Mouse (Mus musculus): ENCODE data around the gene 3110082J24Rik.

3110082J24Rik gene

DNA sequence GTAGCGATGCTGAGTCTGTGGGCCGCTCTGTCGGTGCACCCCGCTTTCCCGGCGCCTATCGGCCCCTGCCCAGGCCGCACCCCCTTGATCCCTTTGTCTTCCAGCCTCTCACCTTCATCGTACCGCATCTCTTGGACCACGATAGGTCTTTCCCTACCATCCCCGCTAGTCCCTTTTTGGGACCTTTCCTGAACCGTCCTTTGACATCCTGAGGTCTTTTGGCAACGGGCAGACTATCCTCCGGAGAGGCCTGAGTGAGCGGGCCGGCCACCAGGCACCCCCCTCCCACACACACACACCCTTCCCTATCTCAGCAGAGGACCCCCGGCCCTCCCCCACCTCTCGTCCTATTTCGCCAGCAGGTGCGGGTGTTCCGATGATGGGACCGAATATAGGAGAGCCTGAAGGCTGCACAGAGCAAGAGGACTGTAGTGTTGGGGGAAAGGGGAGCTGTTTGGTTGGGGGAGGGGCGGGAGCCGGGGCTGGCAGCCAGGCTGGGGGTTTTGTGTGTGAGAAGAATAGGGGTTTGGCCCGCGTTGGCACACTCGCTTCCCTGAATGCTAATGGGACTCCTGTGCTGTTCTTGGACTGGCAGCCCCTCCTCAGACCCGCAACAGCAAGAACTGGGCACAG lies at the start of gene 3110082J24Rik:
TSS of gene 3110082J24Rik (minus strand) at position 419 of the 633 bp plus-strand sequence.
- no peak for DNase-seq (ENCODE audit: low read depth, low spot score)

- no peak for DNase-seq (ENCODE audit: low read depth, low spot score)
These were observed 49.5 kb upstream of the 3110082J24Rik start for GRCm38 (mm10) chr5:30155395-30155792.

- DNase-seq (ENCODE audit: low read depth, low spot score): peak; percentile 87
These were observed 48.8 kb upstream of the 3110082J24Rik start, which contains the start of the genes Hadha and Hadhb for GRCm38 (mm10) chr5:30154474-30155394. Gene Hadha, minus strand, starts transcription at chr5:30155162. Gene Hadhb, plus strand, starts transcription at chr5:30155248.

- no peak for DNase-seq (ENCODE audit: low read depth, low spot score)
These were observed 48.1 kb upstream of the 3110082J24Rik start for GRCm38 (mm10) chr5:30154013-30154412.

GRCm38 (mm10) chr5:30153222-30153621 lies 47.3 kb upstream of the 3110082J24Rik start:
- no peak for DNase-seq (ENCODE audit: low read depth, low spot score)

DNA sequence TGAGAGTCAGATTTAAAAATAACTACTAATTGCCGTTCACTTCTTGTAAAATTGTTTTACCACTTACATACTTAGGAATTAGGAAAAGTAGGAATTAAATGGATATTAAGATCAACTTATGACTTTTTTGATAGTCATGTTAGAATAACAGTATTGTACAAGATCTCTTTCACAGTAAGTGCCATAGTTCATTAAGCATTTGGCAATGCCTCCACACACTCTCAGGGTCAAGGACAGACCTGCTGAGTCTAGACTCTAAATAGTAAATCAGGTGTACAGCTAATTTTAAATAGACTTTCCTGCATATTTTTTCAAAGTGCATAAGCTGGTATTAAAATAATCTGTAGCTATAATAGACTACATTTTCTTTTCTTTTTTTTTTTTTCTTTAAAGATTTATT lies 46.5 kb upstream of the 3110082J24Rik start:
- no peak for DNase-seq (ENCODE audit: low read depth, low spot score)

GRCm38 (mm10) chr5:30152007-30152406 lies 46.1 kb upstream of the 3110082J24Rik start:
- DNase-seq (ENCODE audit: low read depth, low spot score): no peak

DNA sequence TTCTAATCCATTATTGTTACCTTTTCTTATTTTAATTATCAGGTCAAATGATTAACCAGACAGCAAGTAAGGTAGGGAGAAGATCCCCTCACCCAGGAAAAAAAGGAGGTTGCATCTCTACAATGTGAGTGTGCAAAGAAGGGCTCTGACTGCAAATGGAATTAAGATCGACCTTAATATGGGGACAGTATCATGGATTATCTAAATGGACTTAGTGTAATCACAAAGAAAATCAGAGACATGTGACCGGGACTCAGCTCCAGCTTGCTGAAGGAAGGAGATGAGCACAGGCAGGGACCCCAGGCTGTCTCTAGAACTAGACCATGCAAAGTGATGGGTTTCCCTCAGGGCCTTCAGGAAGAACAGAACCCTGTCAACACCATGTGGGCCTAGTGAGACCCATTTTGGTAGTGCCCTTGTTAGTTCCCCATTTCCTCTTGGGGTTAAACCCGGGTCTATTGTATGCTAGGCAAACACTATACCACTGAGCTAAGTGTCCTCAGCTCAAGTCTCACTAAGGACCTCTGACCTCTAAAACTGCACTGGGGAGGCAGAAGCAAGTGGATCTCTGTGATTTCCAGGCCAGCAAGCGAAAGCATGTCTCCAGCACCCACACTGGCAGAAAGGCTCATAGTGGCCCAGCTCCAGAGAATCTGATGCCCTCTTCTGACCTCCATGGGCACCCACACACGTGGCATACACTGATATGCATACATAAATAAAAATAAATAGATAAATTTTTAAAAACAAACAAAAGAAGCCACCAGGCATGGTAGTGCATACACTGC lies 42.4 kb upstream of the 3110082J24Rik start:
- DNase-seq (ENCODE audit: low read depth, low spot score): peak; percentile 58

DNA sequence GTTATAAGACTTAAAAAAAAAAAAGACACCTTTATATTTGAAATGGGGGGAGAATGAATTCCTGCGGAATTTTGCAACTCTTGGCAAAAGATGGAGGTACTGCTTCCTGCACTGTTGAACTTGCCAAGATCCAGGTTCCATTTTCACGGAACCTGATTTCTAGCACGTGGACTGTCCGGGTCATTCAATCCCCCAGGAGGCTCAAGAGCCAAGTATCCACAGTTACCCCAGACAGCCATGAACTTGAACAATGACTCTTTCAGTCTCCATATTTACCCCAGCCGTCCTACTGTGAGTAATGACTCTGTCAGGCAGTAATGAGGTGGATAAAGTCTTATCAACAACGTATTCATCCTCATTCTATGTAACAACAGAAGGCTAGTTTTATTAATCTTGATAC lies 40.6 kb upstream of the 3110082J24Rik start:
- DNase-seq (ENCODE audit: low read depth, low spot score): no peak

- DNase-seq (ENCODE audit: low read depth, low spot score): no peak
These were observed 32.3 kb upstream of the 3110082J24Rik start for GRCm38 (mm10) chr5:30138193-30138592.

DNA sequence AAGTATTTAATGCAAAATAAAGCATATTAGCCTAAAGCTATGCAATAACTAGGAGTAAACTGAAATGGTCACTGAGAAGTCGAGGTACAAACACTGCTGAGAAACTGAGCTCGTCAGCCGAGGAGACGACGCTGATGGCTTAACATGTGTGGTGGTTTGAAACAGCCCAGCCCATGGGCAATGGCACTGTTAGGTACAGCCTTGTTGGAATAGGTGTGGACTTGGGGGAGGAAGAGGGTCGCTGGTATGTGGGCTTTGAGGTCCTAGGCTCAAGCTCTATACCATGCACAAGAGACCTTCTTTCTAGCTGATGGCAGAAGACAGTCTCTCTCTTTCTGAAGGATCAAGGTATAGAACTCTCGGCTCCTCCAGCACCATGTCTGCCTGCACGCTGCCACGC lies 31.4 kb upstream of the 3110082J24Rik start:
- DNase-seq (ENCODE audit: low read depth, low spot score): no peak

DNA sequence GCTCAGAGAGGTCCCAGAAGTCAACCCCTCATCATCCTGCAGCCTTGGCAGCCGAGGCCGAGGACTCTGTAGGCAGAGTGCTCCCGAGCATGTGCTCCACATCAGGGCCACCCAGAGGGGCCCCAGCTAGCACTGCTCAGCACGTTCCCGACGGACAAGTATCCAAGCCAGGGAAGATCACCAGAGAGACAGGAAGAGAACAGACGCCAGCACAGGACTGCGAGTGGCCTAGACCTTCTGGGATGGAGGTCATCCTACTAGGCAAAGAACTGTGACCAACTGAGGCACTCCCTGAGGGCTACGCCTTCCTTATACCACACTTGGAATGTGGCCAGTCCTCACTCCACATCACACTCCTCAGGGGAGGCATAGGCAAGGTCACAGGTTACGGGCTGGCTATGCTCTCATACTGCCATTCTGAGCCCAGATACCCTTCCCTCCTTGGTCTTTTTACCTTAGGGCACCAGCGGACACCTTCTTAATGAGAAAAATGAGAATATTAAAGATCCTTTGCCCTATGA lies 29.9 kb upstream of the 3110082J24Rik start:
- DNase-seq (ENCODE audit: low read depth, low spot score): no peak

GRCm38 (mm10) chr5:30132173-30132572 lies 26.3 kb upstream of the 3110082J24Rik start:
- DNase-seq (ENCODE audit: low read depth, low spot score): no peak

GRCm38 (mm10) chr5:30131246-30131645 lies 25.4 kb upstream of the 3110082J24Rik start:
- no peak for DNase-seq (ENCODE audit: low read depth, low spot score)

DNA sequence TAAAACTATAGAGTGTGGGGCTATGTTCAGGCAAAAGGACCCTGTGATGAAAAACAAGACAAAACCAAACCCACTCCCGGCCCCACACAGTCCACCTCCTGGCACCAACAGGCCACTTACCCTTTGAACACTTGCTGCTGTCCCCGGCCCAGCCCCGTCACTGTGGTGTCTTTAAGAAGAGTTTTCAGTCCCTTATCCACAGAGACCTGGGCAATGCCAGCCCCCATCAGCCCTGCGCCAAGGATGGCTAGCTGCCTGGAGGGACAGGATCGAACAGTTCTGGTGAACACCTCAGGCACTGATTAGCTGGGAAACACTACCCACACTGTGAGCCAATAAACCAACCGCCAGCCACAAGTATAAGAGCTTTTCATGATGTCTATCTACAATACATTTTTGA lies 22.8 kb upstream of the 3110082J24Rik start:
- DNase-seq (ENCODE audit: low read depth, low spot score): no peak

DNA sequence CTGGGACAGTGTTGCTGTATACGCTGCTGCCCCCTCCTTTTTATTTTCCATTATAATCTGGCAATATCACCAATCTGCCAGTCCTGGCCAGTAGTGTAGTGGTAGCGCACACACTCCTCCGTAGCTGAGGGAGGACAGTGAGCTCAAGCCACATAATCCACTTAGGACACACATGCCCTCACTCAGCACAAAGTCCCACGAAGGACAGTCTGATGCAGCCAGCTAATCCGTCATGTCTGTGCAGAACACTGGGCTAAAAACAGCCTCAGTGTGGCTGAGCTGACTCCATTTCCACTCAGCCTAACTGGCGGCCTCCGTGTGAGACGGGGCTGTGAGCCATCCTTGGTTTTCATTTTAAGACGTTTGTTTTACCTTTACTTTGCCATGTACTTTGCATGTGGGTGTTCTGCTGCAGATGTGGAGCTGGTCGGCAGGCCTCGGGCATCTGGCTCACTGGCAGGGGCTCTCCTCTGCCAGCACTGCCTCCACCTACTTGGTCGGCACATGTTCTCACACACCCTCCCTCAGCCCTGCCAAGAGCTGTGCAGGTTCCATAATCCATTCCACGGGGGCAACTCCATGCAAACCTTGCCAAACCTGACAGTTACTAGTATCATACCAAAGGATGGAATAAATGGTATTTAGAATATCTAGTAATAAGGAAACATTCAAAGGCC lies 22.2 kb upstream of the 3110082J24Rik start:
- DNase-seq (ENCODE audit: low read depth, low spot score): peak; percentile 77

GRCm38 (mm10) chr5:30126756-30127155 lies 20.9 kb upstream of the 3110082J24Rik start:
- no peak for DNase-seq (ENCODE audit: low read depth, low spot score)

DNA sequence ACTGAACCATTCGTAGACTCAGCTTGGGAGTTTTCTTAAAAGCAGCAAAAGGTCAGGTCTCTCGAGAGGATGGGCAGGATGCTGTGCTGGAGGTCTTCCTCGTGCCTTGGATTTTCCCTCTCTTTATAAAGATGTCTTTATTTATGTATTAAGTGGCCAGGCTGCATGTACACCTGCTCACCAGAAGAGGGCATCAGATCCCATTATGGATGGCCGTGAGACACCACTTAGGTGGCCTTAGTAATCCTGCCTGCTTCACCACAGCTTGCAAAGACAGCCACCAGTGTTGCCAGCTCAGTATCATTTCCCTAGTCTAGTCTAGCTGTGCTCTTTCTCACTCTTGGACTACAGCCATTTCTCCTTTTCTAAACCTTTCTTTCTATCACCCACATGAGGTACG lies 19.7 kb upstream of the 3110082J24Rik start:
- DNase-seq (ENCODE audit: low read depth, low spot score): peak; percentile 51

DNA sequence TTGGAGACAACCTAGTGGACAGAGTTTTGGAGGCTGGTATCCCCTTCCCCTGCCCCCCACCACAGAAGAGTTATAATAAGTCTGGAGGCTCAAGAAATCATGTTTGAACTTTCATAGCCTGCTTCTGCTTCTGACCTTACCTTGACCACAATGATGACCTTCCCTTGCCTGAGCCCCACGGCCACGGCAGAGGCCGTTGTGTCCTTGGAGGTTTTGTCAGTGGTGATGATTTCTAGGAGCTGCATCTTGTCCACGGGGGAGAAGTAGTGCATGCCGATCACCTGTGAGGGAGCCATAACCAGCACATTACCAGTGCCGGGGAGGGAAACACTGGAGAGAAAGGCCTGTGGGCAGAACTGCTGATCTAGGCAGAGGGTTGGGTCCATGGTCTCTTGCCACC lies 16.6 kb upstream of the 3110082J24Rik start:
- no peak for DNase-seq (ENCODE audit: low read depth, low spot score)

DNA sequence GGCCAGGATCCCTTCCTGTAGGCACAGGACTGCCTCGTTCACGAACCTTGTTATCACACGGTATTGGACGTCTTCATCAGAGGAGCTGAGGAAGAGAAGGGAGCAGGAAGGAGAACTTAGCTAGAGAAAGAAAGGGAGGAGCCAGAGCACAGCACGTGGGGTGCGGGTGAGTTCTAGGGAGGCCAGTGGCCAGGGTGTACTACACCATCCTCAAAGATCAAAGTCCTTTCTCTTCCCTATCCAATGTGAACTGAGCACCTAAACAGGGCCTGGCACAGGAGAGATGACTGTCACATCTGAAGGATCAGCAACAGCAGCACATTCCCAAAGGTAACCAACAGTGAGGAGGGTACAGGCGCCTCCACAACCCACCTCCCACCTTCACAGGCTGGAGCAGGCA lies 14.2 kb upstream of the 3110082J24Rik start:
- no peak for DNase-seq (ENCODE audit: low read depth, low spot score)

GRCm38 (mm10) chr5:30119163-30119562 lies 13.3 kb upstream of the 3110082J24Rik start:
- no peak for DNase-seq (ENCODE audit: low read depth, low spot score)
